Mouse (Mus musculus) brain, embryonic 18.5 days (tissue): Measurements from ENCODE around the gene Crebrf.

Experiments used
- DNase-seq: peaks from one replicate; pipeline ENCODE4 v3.0.0-alpha.2; 2012; ENCODE audit warnings: low read depth, low spot score

Gene Crebrf

DNA sequence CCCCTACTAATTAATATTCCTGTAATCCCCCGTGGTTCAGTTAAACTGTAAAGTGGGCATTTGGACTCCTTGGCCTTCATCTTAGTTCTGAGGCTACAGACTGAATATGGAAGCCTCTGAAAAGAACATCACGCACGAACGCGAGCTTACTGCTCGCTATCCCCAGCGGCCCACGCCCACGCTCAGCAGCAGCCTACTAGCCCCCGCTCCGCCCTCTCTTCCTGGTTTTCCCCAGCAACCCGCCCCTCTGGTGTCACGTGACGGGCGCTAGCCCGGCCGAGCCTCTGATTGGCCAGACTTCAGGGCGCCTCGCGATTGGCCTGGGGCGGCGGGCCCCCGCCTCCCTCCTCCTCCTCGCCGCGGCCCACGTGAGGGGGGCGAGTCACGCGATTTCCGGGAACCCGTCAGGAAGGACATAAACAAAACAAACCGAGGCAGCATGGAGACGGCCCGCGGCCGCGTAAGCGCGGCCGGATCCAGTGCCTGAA is at the start of gene Crebrf:
Crebrf (plus strand) TSS at position 380 of the 488 bp plus-strand sequence.
- DNase-seq, result peak; percentile 92

GRCm38 (mm10) chr17:26671268-26671667 is 44.2 kb upstream of the Crebrf start:
- DNase-seq, result no peak

GRCm38 (mm10) chr17:26675845-26676244 is 39.6 kb upstream of the Crebrf start:
- DNase-seq, result no peak

GRCm38 (mm10) chr17:26676252-26676615 is 39.2 kb upstream of the Crebrf start:
- DNase-seq, result peak; percentile 77

DNA sequence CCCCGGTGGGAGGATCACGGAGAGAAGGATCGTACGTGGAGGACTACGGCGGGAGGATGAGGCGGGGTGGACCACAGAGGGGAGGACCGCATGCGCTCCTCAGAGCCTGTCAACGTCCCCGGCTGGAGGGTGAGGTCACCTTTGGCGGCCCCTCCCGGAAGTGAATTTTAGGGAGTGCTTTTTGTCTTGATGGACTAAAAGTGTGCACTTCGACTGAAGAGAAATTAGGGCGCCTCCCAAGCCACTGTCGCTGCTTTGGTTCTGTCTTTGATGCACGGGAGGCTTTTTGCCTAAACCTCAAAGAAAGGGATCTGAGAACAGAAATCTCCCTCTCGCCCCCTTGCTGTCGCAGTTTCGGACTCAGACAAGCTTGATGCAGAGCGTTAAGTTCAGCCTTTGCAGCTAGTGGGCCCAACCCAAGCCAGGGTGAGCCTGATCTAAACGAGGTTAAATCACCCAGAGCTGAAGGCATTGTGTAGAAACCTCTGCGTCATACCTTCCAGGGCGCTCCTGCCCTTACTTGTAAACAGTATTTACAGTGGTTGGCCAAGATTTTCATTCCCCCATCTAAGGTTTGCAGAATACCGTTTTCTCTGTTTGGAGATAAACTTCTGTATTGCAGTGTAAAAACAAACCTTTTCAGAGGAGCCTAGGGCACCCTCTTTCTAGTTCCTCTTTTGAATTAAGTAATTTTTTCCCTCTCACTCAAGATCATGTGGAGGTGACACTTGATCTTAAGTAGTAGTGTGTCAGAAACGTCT is 38.7 kb upstream of the Crebrf start:
- DNase-seq, result no peak

GRCm38 (mm10) chr17:26677711-26678637 is 37.5 kb upstream of the Crebrf start:
- no peak for DNase-seq

DNA sequence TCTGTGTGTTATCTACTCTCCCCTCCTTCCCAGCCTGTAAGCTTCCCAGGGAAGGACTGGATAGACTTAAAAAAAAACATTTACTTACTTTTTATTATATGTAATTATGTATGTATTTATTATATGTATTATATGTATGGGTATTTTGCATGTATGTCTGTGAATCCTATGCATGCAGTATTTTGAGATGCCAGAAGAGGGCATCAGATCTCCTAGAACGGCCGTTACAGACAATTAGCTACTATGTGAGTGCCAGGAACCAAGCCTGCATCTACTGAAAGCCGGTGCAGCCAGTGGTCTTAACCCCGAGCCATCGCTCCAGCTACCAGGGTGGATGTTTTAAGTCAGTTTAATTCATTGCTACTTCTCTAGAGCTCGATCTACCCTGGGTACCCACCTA is 34.2 kb upstream of the Crebrf start:
- DNase-seq, result no peak

GRCm38 (mm10) chr17:26686334-26687000 is 29.0 kb upstream of the Crebrf start:
- DNase-seq, result no peak

- peak; percentile 45 for DNase-seq
These were observed 26.4 kb upstream of the Crebrf start for GRCm38 (mm10) chr17:26688795-26689735.

DNA sequence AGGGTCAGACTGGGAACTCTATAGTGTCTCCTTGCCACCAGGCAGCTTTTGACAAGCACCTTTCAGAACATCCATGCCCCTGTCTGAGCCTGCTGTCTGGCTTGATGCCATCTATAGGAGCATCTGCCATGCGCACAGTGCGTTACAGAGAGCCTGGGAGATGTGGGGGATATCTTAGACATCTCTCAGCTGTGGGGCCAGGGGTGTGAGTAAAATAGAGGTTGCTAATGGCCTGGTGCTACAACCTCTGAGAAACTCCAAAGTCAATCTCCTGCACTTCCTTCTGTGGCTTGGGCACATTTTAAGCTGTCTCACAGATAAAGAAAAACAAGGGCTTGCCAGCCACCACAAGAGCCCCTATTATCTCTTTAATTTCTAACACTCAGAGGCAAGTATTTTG is 25.6 kb upstream of the Crebrf start:
- DNase-seq, result no peak

DNA sequence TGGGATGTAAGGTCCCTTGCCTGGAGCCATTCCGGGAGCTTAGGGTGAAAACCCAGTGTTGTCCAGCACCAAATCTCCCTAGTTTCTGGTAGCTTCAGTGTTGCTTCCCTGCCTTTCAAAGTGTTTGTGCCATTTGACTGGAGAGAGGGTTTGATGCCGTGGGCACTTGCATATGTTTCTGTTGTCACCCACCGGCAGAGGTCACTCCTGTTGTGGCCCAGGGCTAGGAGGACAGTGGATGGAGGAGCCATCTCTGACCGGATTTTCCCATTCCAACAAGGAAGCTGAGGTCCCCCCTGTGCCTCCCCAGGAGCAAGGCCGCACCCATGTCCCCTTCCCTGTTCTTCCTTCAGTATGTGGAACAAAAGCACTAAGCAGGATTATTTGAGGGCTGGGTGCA is 25.2 kb upstream of the Crebrf start:
- no peak for DNase-seq

- no peak for DNase-seq
These were observed 24.3 kb upstream of the Crebrf start for GRCm38 (mm10) chr17:26691110-26691509.

- no peak for DNase-seq
These were observed 22.0 kb upstream of the Crebrf start for GRCm38 (mm10) chr17:26693424-26693823.

GRCm38 (mm10) chr17:26694171-26694570 is 21.3 kb upstream of the Crebrf start:
- DNase-seq, result no peak

DNA sequence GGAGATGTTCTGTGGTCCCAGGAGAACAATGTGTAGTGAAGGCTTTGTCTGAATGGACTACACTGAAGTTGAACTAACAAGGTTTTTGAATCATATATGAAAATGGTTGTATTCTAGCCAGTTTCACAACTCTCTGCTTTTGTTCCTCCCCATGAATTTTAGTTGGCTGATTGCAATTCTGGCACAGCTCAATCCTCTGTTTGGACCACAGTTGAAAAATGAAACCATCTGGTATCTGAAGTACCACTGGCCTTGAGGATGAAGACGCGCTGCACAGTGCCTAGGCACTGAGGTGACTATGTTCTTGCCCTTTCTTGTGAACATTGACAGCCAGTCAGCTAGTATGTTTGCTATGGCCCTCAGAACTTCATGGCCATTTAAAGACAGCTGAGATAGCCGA is 20.3 kb upstream of the Crebrf start:
- DNase-seq, result no peak

GRCm38 (mm10) chr17:26698846-26699245 is 16.6 kb upstream of the Crebrf start:
- DNase-seq, result no peak

- DNase-seq, result no peak
These were observed 15.4 kb upstream of the Crebrf start for GRCm38 (mm10) chr17:26699819-26700616.

- no peak for DNase-seq
These were observed 13.9 kb upstream of the Crebrf start for GRCm38 (mm10) chr17:26701565-26701964.

DNA sequence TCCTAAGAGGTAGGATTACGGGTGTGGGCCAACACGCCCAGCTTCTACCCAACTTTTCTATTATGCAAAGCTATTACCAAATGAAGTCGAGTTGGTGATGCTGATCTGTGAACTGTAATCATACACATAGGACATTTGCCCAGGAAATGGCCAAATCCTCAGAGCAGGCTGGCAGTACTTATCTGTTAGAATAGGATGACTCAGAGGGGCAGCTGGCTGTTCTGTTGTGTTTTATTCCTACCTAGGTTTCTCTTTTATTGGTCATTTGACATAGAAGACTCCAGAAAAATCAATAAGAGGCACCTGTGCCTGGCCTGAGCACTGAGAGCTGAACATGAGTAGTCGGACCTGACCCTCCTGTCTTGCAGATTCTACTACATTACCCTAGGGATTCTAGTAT is 12.8 kb upstream of the Crebrf start:
- DNase-seq, result no peak

DNA sequence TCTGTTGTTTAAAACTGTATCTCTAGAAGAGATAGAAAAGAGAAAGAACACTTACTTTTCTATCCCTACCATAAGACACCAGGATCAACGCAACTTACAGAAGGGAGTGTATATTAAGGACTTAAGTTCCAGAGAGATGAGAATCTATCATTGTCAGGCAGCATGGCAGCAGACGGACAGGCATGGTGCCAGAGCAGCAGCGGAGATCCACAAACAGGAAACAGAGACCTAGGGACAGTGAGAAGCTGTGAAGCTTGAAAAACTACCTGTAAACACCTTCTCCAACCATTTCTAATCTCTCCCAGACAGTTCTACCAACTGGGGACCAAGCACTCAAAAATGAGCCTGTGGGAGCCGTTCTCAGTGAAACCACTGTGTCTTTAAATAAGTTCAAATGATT is 11.8 kb upstream of the Crebrf start:
- DNase-seq, result no peak
